Mouse (Mus musculus): ENCODE data around the gene Rab40b.
A peak's percentile ranks its signal among the peaks of the same experiment; 100 is the strongest.
"Not testable (repeated sequence)": the region's sequence is repeated elsewhere in the genome, so short reads cannot be mapped to it uniquely, and the experiment has no call there.

The Rab40b gene

GRCm38 (mm10) chr11:121368731-121369130 lies 19.3 kb downstream of the Rab40b start:
- DNase-seq (ENCODE audit: low spot score in 2 of 2) = no peak

GRCm38 (mm10) chr11:121367170-121367707 lies 20.8 kb downstream of the Rab40b start:
- no peak for DNase-seq (ENCODE audit: low spot score in 2 of 2)

DNA sequence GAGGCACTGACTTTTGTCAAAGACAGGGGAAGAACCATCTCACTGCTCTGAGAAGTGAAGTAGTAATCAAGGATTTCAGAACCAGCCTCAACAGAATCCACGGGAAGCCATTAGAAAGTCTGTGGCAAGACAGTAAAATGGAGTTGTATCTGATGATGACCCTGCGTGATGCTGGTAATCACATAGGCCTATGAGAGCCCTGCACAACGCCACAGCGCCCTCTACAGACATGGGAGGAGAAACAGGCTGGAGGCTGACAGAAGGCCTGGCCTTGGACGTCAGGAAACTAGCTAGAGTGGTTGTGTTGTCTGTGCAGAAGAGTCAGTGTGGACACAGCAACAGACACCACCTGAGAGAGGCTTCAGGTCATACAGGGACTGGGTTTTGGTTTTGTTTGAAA lies 25.8 kb downstream of the Rab40b start:
- DNase-seq (ENCODE audit: low spot score in 2 of 2) = peak in 1 of 2 experiments; percentile 18

GRCm38 (mm10) chr11:121354091-121354707 lies 33.9 kb downstream of the Rab40b start, which contains the start of gene Wdr45b:
TSS of gene Wdr45b (minus strand) at chr11:121354445.
- peak; percentile 98 to 99 for DNase-seq (ENCODE audit: low spot score in 2 of 2)

GRCm38 (mm10) chr11:121353326-121354090 lies 34.5 kb downstream of the Rab40b start:
- DNase-seq (ENCODE audit: low spot score in 2 of 2) = peak in 1 of 2 experiments; percentile 24

GRCm38 (mm10) chr11:121348727-121349126 lies 39.3 kb downstream of the Rab40b start:
- DNase-seq (ENCODE audit: low spot score in 2 of 2) = not testable (repeated sequence)

- no peak for DNase-seq (ENCODE audit: low spot score in 2 of 2)
Observed at GRCm38 (mm10) chr11:121348166-121348565, 39.9 kb downstream of the Rab40b start.

GRCm38 (mm10) chr11:121347036-121347435 lies 41.0 kb downstream of the Rab40b start:
- no peak for DNase-seq (ENCODE audit: low spot score in 2 of 2)

GRCm38 (mm10) chr11:121342423-121342822 lies 45.6 kb downstream of the Rab40b start:
- DNase-seq (ENCODE audit: low spot score in 2 of 2) = not testable (repeated sequence)

DNA sequence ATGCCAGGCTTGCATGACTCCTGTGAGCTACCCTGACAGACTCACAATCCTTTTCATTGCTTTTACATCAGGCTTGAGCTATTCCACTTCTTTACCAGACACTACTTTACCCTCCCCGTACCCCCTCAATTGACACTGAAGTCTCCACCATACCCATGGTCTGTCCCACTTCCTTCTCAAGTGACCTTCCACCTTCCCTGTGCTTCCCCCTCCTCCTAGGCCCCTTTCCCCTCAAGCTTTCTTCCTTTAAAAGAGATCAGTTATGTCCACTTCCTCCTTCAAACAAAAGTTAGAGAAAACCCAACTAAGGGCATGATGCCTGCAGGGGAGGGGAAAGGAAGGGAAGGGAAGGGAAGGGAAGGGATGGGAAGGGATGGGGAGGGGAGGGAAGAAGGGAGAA lies 47.8 kb downstream of the Rab40b start:
- no peak for DNase-seq (ENCODE audit: low spot score in 2 of 2)

DNA sequence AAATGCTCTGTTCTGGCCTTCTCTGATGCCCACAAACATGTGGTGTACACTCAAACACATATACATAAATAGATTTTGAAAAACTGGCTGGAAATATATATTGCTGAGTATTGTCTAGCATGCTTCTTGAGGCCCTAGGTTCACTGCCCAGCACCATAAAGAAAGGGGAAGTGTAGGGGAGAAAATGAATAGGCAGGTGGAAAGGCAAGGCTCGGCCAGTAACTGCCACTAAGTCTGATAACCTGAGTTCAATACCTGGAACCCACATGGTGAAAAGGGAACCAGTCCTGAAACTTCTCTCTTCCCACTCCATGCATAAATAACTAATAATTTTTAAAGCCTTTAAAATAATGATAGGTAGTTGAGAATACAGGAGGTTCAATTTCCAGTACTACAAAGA lies 48.4 kb downstream of the Rab40b start:
- DNase-seq (ENCODE audit: low spot score in 2 of 2) = no peak

DNA sequence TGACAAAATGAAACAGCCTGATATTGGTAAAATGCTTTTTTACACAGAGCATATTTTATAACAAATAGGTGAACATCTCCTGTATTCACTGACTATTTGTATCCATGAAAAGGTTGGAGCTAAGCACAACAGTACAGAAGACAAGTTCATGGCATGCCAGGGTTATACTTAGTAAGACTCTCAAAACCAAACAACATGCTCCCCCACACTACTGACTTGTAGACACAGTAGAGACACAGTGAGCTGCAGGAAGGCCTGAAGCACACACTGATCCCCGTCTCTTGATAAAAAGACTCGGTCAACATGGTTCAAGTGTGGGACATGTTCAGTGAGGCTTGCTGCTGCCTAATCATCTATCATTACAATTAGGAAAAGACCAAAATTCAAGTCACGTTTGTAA lies 56.4 kb downstream of the Rab40b start:
- DNase-seq (ENCODE audit: low spot score in 2 of 2) = no peak

DNA sequence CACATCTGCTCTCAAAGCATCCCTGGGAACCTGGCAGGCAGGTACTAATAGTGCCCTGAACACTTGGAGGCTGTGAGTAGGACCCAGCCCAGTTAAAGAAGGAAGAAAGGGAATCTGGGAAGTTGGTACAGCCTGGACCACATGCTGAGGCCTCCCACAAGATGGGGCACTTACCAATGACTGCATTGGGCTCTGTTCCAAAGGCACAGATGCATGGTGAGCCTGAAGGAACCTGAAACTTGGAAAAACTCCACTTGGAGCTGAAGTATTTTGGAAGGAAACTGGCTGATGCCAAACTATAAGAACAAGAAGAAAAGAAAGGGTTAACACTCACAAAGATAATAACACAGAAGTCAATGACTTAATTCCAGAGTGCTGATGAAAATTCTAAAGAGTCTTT lies 59.4 kb downstream of the Rab40b start:
- no peak for DNase-seq (ENCODE audit: low spot score in 2 of 2)

DNA sequence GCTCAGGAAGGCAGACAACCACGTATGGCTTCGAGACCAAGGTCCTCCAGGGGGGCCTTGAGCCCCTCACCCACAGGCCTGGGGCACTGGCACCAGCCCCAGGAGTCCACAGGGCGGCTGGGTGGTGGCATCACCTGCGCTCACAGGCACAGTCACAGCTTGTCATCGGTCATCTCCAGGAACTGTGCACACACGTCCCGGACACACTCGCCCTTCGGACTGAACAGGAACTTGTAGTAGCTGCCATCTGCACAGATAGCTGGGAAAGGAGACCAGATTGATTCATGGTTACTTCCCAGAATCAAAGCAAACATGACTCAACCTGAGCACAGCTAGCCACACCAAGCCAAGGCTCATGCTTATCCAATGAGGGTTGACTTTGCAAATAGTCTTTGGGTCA lies 59.8 kb downstream of the Rab40b start:
- no peak for DNase-seq (ENCODE audit: low spot score in 2 of 2)

- no peak for DNase-seq (ENCODE audit: low spot score in 2 of 2)
Observed at GRCm38 (mm10) chr11:121326681-121327080, 61.4 kb downstream of the Rab40b start.

- no peak for DNase-seq (ENCODE audit: low spot score in 2 of 2)
Observed at GRCm38 (mm10) chr11:121326034-121326433, 62.0 kb downstream of the Rab40b start.

DNA sequence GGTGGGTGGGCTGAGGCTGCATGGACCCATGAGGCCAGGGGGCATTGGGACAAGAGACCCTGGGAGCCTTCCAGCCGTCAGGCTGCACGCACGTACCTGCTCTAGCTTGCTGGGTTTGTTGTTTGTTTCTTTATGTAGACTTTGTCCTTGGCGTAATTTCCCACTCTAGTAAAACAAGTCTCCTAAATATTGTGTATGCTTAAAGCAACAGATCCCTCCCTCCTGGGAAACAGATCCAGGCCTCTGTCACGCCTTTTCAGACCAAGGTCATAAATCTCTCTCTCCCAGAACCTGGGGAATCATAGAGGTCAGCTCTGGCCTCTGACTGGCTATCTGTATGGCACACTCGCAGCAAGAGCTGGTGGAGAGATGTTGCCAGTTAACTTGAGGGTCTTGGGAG lies 80.3 kb downstream of the Rab40b start:
- not testable (repeated sequence) for DNase-seq (ENCODE audit: low spot score in 2 of 2)

DNA sequence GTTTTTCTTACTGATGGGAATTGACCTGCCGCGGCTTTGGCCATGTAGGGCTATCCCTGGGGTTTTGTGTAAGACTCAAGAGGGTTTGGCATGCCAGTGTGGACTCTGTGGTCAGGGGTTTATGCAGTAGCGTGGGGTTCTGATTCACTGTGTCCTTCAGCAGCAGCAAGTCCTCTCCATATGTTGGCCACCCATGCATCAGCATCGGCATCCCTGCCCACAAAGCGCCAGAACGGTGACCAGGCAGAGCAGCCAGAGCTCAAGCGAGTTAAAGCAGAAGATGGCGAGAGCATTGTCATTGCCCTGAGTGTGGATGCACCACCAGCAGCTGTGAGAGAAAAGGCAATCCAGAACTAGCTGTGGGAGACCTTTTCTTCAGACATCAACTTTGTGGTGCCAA lies 81.4 kb downstream of the Rab40b start:
- no peak for DNase-seq (ENCODE audit: low spot score in 2 of 2)

Data from cerebellum, postnatal 4 days (tissue).